Mouse (Mus musculus): ENCODE data around the gene Gm6358.
"Not testable (repeated sequence)": the region's sequence is repeated elsewhere in the genome, so short reads cannot be mapped to it uniquely, and the experiment has no call there.

Gene Gm6358

GRCm38 (mm10) chr16:89140551-89140950, at the start of gene Gm6358:
Gene Gm6358 (plus strand): TSS chr16:89140851.
- DNase-seq (ENCODE audit: low spot score), result no peak

DNA sequence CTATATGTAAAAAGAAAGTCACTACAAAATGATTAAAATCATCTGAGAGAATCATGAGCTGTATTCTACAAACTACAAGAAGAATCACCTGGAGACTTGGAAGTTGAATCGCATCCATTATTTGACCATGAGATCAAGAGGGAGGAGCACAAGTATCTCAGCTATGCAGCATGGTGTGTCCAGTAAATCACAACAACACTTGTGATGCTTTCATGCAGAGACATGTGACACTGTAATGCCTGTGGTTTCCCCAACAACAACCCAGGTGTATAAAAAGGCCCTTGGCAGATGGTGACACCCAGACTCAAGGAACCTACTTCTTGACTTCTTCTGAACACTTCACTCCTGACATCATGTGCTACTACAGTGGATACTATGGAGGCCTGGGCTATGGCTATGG, 10.1 kb downstream of the Gm6358 start, which contains the start of gene Gm10061:
TSS of gene Gm10061 (plus strand) at position 301 of the 400 bp plus-strand sequence.
- DNase-seq (ENCODE audit: low spot score), result no peak

- DNase-seq (ENCODE audit: low spot score), result no peak
Observed at GRCm38 (mm10) chr16:89157652-89158051, 17.0 kb downstream of the Gm6358 start, which contains the start of gene Gm9789. Gene Gm9789 (plus strand): TSS chr16:89157952.

DNA sequence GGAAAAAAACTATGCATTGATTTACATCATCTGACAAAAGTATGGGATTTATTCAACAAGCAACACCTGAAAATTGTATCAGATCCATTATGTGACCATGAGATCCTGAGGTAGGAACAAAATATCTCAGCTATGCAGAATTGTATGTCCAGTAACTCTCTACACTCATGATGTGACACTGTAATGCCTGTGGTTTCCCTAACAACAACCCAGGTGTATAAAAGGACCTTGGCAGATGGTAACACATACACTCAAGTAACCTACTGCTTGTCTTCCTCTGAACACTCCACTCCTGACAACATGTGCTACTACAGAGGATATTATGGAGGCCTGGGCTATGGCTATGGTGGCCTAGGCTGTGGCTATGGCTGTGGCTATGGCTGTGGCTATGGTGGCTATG, 28.5 kb downstream of the Gm6358 start, which contains the start of gene Gm7735:
TSS of gene Gm7735 (plus strand) at position 301 of the 400 bp plus-strand sequence.
- DNase-seq (ENCODE audit: low spot score), result not testable (repeated sequence)

DNA sequence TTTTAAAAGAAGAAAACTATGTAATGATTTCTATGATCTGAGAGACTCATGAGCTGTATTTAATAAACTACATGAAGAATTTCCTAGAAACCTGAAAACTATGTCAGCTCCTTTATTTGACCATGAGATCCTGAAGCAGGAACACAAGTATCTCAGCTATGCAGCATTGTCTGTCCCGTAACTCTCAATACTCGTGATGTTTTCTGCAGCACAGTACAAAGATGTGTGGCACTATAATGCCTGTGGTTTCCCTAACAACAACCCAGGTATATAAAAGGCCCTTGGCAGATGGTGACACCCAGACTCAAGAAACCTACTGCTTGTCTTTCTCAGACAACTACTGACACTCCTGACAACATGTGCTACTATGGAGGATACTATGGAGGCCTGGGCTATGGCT, 33.8 kb downstream of the Gm6358 start, which contains the start of gene 1110057P08Rik:
TSS of gene 1110057P08Rik (plus strand) at position 301 of the 400 bp plus-strand sequence.
- DNase-seq (ENCODE audit: low spot score), result no peak

DNA sequence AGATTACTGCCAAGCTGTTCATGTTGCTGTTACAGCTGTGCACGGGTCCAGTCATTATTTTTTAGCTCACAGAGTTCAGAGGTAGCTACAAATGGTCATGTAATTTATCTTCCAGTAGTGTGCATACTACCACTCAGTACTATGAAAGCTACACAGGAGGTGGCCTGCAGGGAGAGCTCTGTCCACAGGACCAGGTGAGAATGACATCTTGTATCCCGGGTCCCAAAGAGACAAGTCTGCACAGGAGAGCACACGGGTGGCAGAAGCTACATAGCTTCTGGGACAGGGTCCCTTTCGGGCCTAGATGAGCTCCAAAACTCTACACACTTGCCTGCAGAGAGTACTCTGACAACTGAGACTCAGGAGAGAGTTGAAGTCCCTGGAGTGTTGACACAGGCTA, 48.0 kb downstream of the Gm6358 start:
- DNase-seq (ENCODE audit: low spot score), result no peak
